Mouse (Mus musculus) brain, embryonic 14.5 days (tissue): ENCODE measurements around the gene Plcb1.

ENCODE experiments used
- CTCF ChIP-seq: fragments of 200-500 bp; IDR thresholded peaks from 2 replicates; pipeline ENCODE4 v1.5.1; 2012; ENCODE audit warnings: inconsistent platforms, mild to moderate bottlenecking, moderate library complexity, borderline replicate concordance; ENCODE audit not compliant: insufficient read depth, insufficient read length; ENCODE audit errors: extremely low read depth
- POLR2A ChIP-seq: fragments of 200-500 bp; IDR thresholded peaks from 2 replicates; pipeline ENCODE4 v1.6.1; 2012; ENCODE audit warnings: mild to moderate bottlenecking, inconsistent platforms, borderline replicate concordance; ENCODE audit not compliant: poor library complexity, insufficient read depth, insufficient read length, severe bottlenecking; ENCODE audit errors: extremely low read depth

DNA sequence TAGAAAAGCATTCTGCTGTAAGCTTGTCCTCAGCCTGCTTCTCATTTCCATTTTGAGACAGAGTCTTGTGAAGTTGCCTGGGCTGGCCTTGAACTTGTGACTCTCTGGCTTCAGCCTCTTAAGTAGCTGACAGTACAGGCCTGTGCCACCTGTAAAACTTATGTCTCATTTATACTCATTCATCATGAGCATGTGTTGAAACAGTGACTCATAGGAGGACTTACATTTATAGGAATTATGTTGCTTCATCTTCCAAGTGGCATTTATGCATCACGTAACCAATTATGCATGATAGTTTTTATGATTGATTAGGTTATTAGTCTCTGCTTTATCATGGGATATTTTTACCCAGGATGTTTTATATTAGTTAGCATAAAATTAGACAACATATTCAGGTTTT, 667.7 kb downstream of the Plcb1 start:
- TF ChIP-seq CTCF, result no peak
- no peak for TF ChIP-seq POLR2A
